Mouse (Mus musculus) heart, embryonic 13.5 days (tissue): ENCODE measurements around the gene Tbccd1. TPM values are rescaled to one million over a fixed set of nuclear protein-coding genes. Genes with fewer than 3 reads are reported as not detected.
A peak's percentile ranks its signal among the peaks of the same experiment; 100 is the strongest.

Experiments
- ATAC-seq: fragments of 200-750 bp; cut with Nextera tagmentation; 2 replicates; pipeline ENCODE4 v1.8.0; 2017; ENCODE audit warnings: moderate TSS enrichment; ENCODE audit not compliant: insufficient number of reproducible peaks, low FRiP score, low TSS enrichment; ENCODE audit errors: extremely low read depth
- H3K27ac ChIP-seq: fragments of 300-500 bp; sonication (generic); replicated peaks from 2 replicates; pipeline ENCODE4 v1.5.1; 2015; ENCODE audit warnings: moderate library complexity, mild to moderate bottlenecking, inconsistent platforms
- H3K27me3 ChIP-seq: fragments of 300-500 bp; sonication (generic); replicated peaks from 2 replicates; pipeline ENCODE4 v1.6.1; 2015; ENCODE audit warnings: mild to moderate bottlenecking, inconsistent platforms
- H3K36me3 ChIP-seq: fragments of 300-500 bp; sonication (generic); 2 replicates; pipeline ENCODE4 v1.6.1; 2015; ENCODE audit warnings: mild to moderate bottlenecking, inconsistent platforms
- H3K4me1 ChIP-seq: fragments of 300-500 bp; sonication (generic); 2 replicates; pipeline ENCODE4 v1.6.1; 2015; ENCODE audit warnings: inconsistent platforms
- H3K4me2 ChIP-seq: fragments of 300-500 bp; sonication (generic); 2 replicates; pipeline ENCODE4 v1.6.1; 2015; ENCODE audit warnings: inconsistent platforms, mild to moderate bottlenecking, moderate library complexity
- H3K4me3 ChIP-seq: fragments of 300-500 bp; sonication (generic); 2 replicates; pipeline ENCODE4 v1.5.1; 2015; ENCODE audit warnings: moderate library complexity, mild to moderate bottlenecking, inconsistent platforms
- H3K9ac ChIP-seq: fragments of 300-500 bp; sonication (generic); 2 replicates; pipeline ENCODE4 v1.6.1; 2015; ENCODE audit warnings: inconsistent platforms, mild to moderate bottlenecking, moderate library complexity
- H3K9me3 ChIP-seq: fragments of 300-500 bp; sonication (generic); 2 replicates; pipeline ENCODE4 v1.6.1; 2016; ENCODE audit warnings: inconsistent platforms
- WGBS: fragments of 180-500 bp; shearing (Covaris S2); methylation state at CpG from one replicate; pipeline ENCODE4 v1.1.7; 2015; ENCODE audit warnings: mixed read lengths; 5-methylcytosine and 5-hydroxymethylcytosine counted together
- polyA plus RNA-seq: library from polyadenylated mRNA; unstranded; fragments of >200 nt; fragmentation: Nextera tagmentation; extraction: Ambion mirVana; gene quantifications from 2 replicates; pipeline ENCODE4 v1.2.1, GENCODE M21; 2015

Gene Tbccd1
- polyA plus RNA-seq, 1 experiment from 2014 or later: 18.3 TPM

GRCm38 (mm10) chr16:22885356-22885755 lies 27.9 kb upstream of the Tbccd1 start:
- H3K9ac ChIP-seq: no peak overlapping the region
- H3K4me1 ChIP-seq: peaks cover 10% of the 10 kb centered on the region
- no peak overlapping the region for H3K4me3 ChIP-seq
- H3K27me3 ChIP-seq: peaks cover 8% of the 10 kb centered on the region; the same call in 1 of the 2 replicates
- no peak for ATAC-seq
- no peak overlapping the region for H3K4me2 ChIP-seq
- no peak overlapping the region for H3K27ac ChIP-seq
- H3K36me3 ChIP-seq: no peaks in the 10 kb centered on the region
- H3K9me3 ChIP-seq: no peaks in the 10 kb centered on the region
- WGBS: 29% methylated on average over 4 of the region's 4 CpGs

GRCm38 (mm10) chr16:22883441-22883840 lies 26.0 kb upstream of the Tbccd1 start:
- H3K36me3 ChIP-seq: no peaks in the 10 kb centered on the region
- WGBS: 59% methylated on average over 5 of the region's 5 CpGs
- no peak overlapping the region for H3K4me2 ChIP-seq
- ATAC-seq: no peak
- no peak overlapping the region for H3K4me3 ChIP-seq
- H3K9me3 ChIP-seq: no peaks in the 10 kb centered on the region
- H3K27ac ChIP-seq: no peak overlapping the region
- peaks cover 4% of the 10 kb centered on the region; the same call in 1 of the 2 replicates for H3K27me3 ChIP-seq
- H3K4me1 ChIP-seq: peaks cover 12% of the 10 kb centered on the region
- no peak overlapping the region for H3K9ac ChIP-seq

GRCm38 (mm10) chr16:22881487-22881886 lies 24.0 kb upstream of the Tbccd1 start:
- no peak overlapping the region for H3K9ac ChIP-seq
- H3K9me3 ChIP-seq: no peaks in the 10 kb centered on the region
- peaks cover 12% of the 10 kb centered on the region for H3K4me1 ChIP-seq
- ATAC-seq: no peak
- no peak overlapping the region for H3K4me3 ChIP-seq
- H3K36me3 ChIP-seq: no peaks in the 10 kb centered on the region
- WGBS: 49% methylated on average over 4 of the region's 4 CpGs
- H3K27ac ChIP-seq: no peak overlapping the region
- no peaks in the 10 kb centered on the region; the same call in 1 of the 2 replicates for H3K27me3 ChIP-seq
- no peak overlapping the region for H3K4me2 ChIP-seq

GRCm38 (mm10) chr16:22880900-22881299 lies 23.4 kb upstream of the Tbccd1 start:
- Histone ChIP-seq H3K9me3 (no peaks in the 10 kb centered on the region), H3K4me3 (no peak overlapping the region), H3K4me1 (peaks cover 12% of the 10 kb centered on the region), H3K27ac (no peak overlapping the region), H3K4me2 (no peak overlapping the region), H3K9ac (no peak overlapping the region), H3K27me3 (no peaks in the 10 kb centered on the region; the same call in 1 of the 2 replicates), H3K36me3 (no peaks in the 10 kb centered on the region)
- WGBS: 24% methylated on average over 6 of the region's 6 CpGs
- ATAC-seq: no peak; the same call in 1 of the 2 replicates

- no peak overlapping the region for H3K4me2 ChIP-seq
- H3K9ac ChIP-seq: no peak overlapping the region
- peaks cover 10% of the 10 kb centered on the region for H3K4me1 ChIP-seq
- no peak overlapping the region for H3K4me3 ChIP-seq
- 56% methylated on average over 7 of the region's 7 CpGs for WGBS
- ATAC-seq: no peak
- H3K9me3 ChIP-seq: no peaks in the 10 kb centered on the region
- H3K27ac ChIP-seq: no peak overlapping the region
- no peaks in the 10 kb centered on the region for H3K36me3 ChIP-seq
- H3K27me3 ChIP-seq: no peaks in the 10 kb centered on the region; the same call in 1 of the 2 replicates
These were observed 22.6 kb upstream of the Tbccd1 start for GRCm38 (mm10) chr16:22879945-22880595.

- ATAC-seq: no peak
- Histone ChIP-seq H3K36me3 (no peaks in the 10 kb centered on the region), H3K9me3 (no peaks in the 10 kb centered on the region), H3K4me3 (no peak overlapping the region), H3K9ac (no peak overlapping the region), H3K4me1 (peaks cover 10% of the 10 kb centered on the region), H3K27me3 (no peaks in the 10 kb centered on the region; the same call in 1 of the 2 replicates), H3K27ac (no peak overlapping the region), H3K4me2 (no peak overlapping the region)
- WGBS: 71% methylated on average over 7 of the region's 7 CpGs
These were observed 21.2 kb upstream of the Tbccd1 start for GRCm38 (mm10) chr16:22878716-22879115.

- Histone ChIP-seq H3K36me3 (peaks cover 9% of the 10 kb centered on the region), H3K4me3 (no peak overlapping the region), H3K4me2 (no peak overlapping the region), H3K27me3 (no peaks in the 10 kb centered on the region; the same call in 1 of the 2 replicates), H3K9me3 (no peaks in the 10 kb centered on the region), H3K4me1 (peaks cover 10% of the 10 kb centered on the region), H3K9ac (no peak overlapping the region), H3K27ac (no peak overlapping the region)
- WGBS: 69% methylated on average over 11 of the region's 11 CpGs
- no peak for ATAC-seq
These were observed 20.4 kb upstream of the Tbccd1 start for GRCm38 (mm10) chr16:22877660-22878390.

GRCm38 (mm10) chr16:22876218-22877043 lies 19.0 kb upstream of the Tbccd1 start:
- Histone ChIP-seq H3K27ac (no peak overlapping the region), H3K4me2 (no peak overlapping the region), H3K4me3 (no peak overlapping the region), H3K9me3 (no peaks in the 10 kb centered on the region), H3K27me3 (no peaks in the 10 kb centered on the region; the same call in 1 of the 2 replicates), H3K9ac (no peak overlapping the region), H3K4me1 (peaks cover 10% of the 10 kb centered on the region), H3K36me3 (peaks cover 23% of the 10 kb centered on the region)
- no peak for ATAC-seq
- WGBS: 41% methylated on average over 9 of the region's 9 CpGs

- Histone ChIP-seq H3K9ac (no peak overlapping the region), H3K4me3 (no peak overlapping the region), H3K27me3 (no peaks in the 10 kb centered on the region), H3K4me2 (no peak overlapping the region), H3K36me3 (peaks cover 53% of the 10 kb centered on the region), H3K27ac (no peak overlapping the region), H3K4me1 (no peaks in the 10 kb centered on the region), H3K9me3 (no peaks in the 10 kb centered on the region)
- ATAC-seq: no peak
- 55% methylated on average over 4 of the region's 4 CpGs for WGBS
These were observed 15.9 kb upstream of the Tbccd1 start for GRCm38 (mm10) chr16:22873369-22873768.

GRCm38 (mm10) chr16:22872397-22872796 lies 14.9 kb upstream of the Tbccd1 start:
- Histone ChIP-seq H3K9ac (no peak overlapping the region), H3K9me3 (no peaks in the 10 kb centered on the region), H3K4me2 (no peak overlapping the region), H3K4me3 (no peak overlapping the region), H3K27me3 (no peaks in the 10 kb centered on the region), H3K36me3 (peaks cover 63% of the 10 kb centered on the region), H3K4me1 (no peaks in the 10 kb centered on the region), H3K27ac (no peak overlapping the region)
- WGBS: 93% methylated on average over 8 of the region's 8 CpGs
- ATAC-seq: no peak

- H3K36me3 ChIP-seq: peaks cover 11% of the 10 kb centered on the region
- H3K4me2 ChIP-seq: peak overlapping the region; percentile 89
- no peaks in the 10 kb centered on the region for H3K9me3 ChIP-seq
- H3K4me1 ChIP-seq: peaks cover 13% of the 10 kb centered on the region
- no peaks in the 10 kb centered on the region for H3K27me3 ChIP-seq
- peak overlapping the region; percentile 82 for H3K27ac ChIP-seq
- 8% methylated on average over 9 of the region's 9 CpGs for WGBS
- peak overlapping the region; percentile 84 for H3K9ac ChIP-seq
- no peak for ATAC-seq
- H3K4me3 ChIP-seq: peak overlapping the region; percentile 75
These were observed 696 bp downstream of the Tbccd1 start for GRCm38 (mm10) chr16:22856773-22857172.
